Mouse (Mus musculus) ES-Bruce4 (cell line): Measurements from ENCODE around the gene Fosl1.

Experiments
- CTCF ChIP-seq: IDR thresholded peaks from one replicate; pipeline ENCODE4 v1.8.1; 2011; ENCODE audit warnings: low read depth, low read length
- EP300 ChIP-seq: IDR thresholded peaks from 2 replicates; pipeline ENCODE4 v1.6.1; 2011; ENCODE audit warnings: low read depth, low read length; ENCODE audit not compliant: insufficient read depth
- POLR2A ChIP-seq: IDR thresholded peaks from one replicate; pipeline ENCODE4 v1.8.1; 2011; ENCODE audit warnings: low read length; ENCODE audit not compliant: insufficient read depth

DNA sequence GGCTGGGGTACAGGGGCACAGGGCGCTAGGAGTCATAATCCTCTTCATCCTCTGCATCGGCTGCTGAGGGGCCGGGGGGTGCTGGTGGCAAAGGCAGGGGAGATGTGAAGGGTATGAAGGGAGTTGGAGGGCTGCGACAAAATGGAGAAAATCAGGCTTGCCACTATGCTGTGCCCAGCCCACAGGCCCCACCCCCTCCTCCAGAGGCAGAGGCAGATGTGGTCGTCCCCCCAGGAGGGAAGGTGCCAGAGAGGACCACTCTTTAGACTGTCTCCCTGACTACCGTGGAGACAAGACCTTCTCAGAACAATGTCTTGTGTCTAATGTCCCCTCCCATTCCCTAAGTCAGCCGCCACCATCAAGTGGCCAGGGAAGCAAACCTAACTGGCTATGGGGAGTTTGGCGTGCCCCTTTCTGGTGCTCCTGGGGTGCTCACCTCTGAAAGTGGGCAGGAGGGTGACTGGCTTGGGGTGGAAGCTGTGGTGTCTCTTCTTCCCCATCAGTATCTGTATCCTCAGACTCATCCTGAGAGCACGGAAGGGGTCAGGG is 24.4 kb upstream of the Fosl1 start:
- TF ChIP-seq CTCF (no peak), EP300 (no peak), POLR2A (no peak)
